Mouse (Mus musculus) liver, embryonic 14.5 days (tissue): ENCODE data around the gene Cfap99. TPM values are rescaled to one million over a fixed set of nuclear protein-coding genes. Genes with fewer than 3 reads are reported as not detected.

Source experiments
- ATAC-seq: fragments of 200-750 bp; cut with Nextera tagmentation; 2 replicates; pipeline ENCODE4 v1.8.0; 2017; ENCODE audit warnings: moderate number of reproducible peaks, mild to moderate bottlenecking, moderate library complexity; ENCODE audit not compliant: insufficient read depth
- DNase-seq, 3 experiments: peaks; one replicate each; pipeline ENCODE4 v3.0.0-alpha.2; 2012 to 2013; ENCODE audit warnings: low read depth in 3 of 3, low spot score in 3 of 3
- H3K27ac ChIP-seq: fragments of 300-500 bp; sonication (generic); 2 replicates; pipeline ENCODE4 v1.5.1; 2014; ENCODE audit warnings: moderate library complexity, mild to moderate bottlenecking, control low read depth, inconsistent platforms
- H3K27me3 ChIP-seq: fragments of 300-500 bp; sonication (generic); 2 replicates; pipeline ENCODE4 v1.6.1; 2014; ENCODE audit warnings: mild to moderate bottlenecking, low read length, moderate library complexity; ENCODE audit not compliant: control insufficient read depth, insufficient read depth
- H3K36me3 ChIP-seq: fragments of 300-500 bp; sonication (generic); replicated peaks from 2 replicates; pipeline ENCODE4 v1.6.1; 2014; ENCODE audit warnings: low read depth; ENCODE audit not compliant: control insufficient read depth, insufficient read depth
- H3K4me1 ChIP-seq, 2 experiments: fragments of 200-500 bp in 1 of 2; fragments of 300-500 bp in 1 of 2; sonication (generic) in 1 of 2; replicated peaks; 2 replicates each; pipeline ENCODE4 v1.6.1; 2012 to 2014; ENCODE audit warnings: antibody characterized with exemption in 1 of 2, inconsistent platforms in 1 of 2, low read length in 1 of 2; ENCODE audit not compliant: control insufficient read depth in 2 of 2, insufficient read depth in 2 of 2
- H3K4me2 ChIP-seq: fragments of 300-500 bp; sonication (generic); 2 replicates; pipeline ENCODE4 v1.6.1; 2014; ENCODE audit warnings: low read depth, mild to moderate bottlenecking, control low read depth, moderate library complexity
- H3K4me3 ChIP-seq, 2 experiments: fragments of 200-500 bp in 1 of 2; fragments of 300-500 bp in 1 of 2; sonication (generic) in 1 of 2; 2 replicates each; pipeline ENCODE4 v1.5.1; 2012 to 2014; ENCODE audit warnings: low read depth in 2 of 2, low read length in 2 of 2, mild to moderate bottlenecking in 2 of 2, control low read depth in 1 of 2, inconsistent platforms in 1 of 2, moderate library complexity in 1 of 2; ENCODE audit not compliant: insufficient read depth in 1 of 2
- H3K9ac ChIP-seq: fragments of 300-500 bp; sonication (generic); replicated peaks from 2 replicates; pipeline ENCODE4 v1.6.1; 2014; ENCODE audit warnings: mild to moderate bottlenecking, control low read depth, moderate library complexity
- H3K9me3 ChIP-seq: fragments of 300-500 bp; sonication (generic); 2 replicates; pipeline ENCODE4 v1.6.1; 2016; ENCODE audit warnings: low read length, mixed read lengths; ENCODE audit not compliant: control insufficient read depth
- CTCF ChIP-seq: IDR thresholded peaks from 2 replicates; pipeline ENCODE4 v1.5.1; 2016; ENCODE audit warnings: antibody characterized with exemption, low read depth, control low read depth
- EP300 ChIP-seq: IDR thresholded peaks from 2 replicates; pipeline ENCODE4 v1.6.1; 2016; ENCODE audit warnings: antibody characterized with exemption, low read depth
- WGBS: fragments of 180-500 bp; shearing (Covaris S2); extraction: QIAGEN DNeasy Blood & Tissue Kit; methylation state at CpG from one replicate; pipeline ENCODE4 v1.1.7; 2014; ENCODE audit not compliant: insufficient replicate concordance; 5-methylcytosine and 5-hydroxymethylcytosine counted together
- polyA plus RNA-seq, 2 experiments: library from polyadenylated mRNA; depleted of rRNA in 1 of 2; stranded (reverse) in 1 of 2; unstranded in 1 of 2; fragments of >200 nt; fragmentation: Nextera tagmentation in 1 of 2; extraction: Ambion mirVana in 1 of 2; gene quantifications; 2 replicates each; pipeline versions ENCODE4 v1.2.1 to v1.2.3; 2012 to 2014

The Cfap99 gene
- polyA plus RNA-seq, 2 experiments: not detected

DNA sequence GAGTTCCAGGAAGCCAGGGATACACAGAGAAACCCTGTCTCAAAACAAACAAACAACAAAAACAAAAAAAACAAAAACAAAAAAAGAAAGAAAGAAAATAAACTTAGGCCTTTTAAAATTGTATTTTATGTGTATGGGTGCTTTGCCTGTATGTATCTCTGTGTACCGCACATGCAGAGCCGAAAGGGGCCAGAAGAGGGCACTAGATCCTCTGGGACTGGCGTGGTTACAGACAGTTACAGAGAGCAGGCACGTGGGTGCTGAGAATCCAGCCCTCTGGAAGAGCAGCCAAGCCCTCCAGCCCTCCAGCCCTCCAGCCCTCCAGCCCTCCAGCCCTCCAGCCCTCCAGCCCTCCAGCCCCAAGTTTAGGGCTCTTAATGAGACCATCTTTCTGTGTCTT is 16.7 kb upstream of the Cfap99 start:
- Histone ChIP-seq H3K4me2 (no peak overlapping the region), H3K36me3 (no peaks in the 10 kb centered on the region), H3K9me3 (no peaks in the 10 kb centered on the region), H3K4me3 (no peak overlapping the region), H3K27ac (no peak overlapping the region), H3K27me3 (no peaks in the 10 kb centered on the region), H3K4me1 (peaks cover 0 to 14% of the 10 kb centered on the region in 2 experiments; a peak in 2 of 4 replicates), H3K9ac (no peak overlapping the region)
- TF ChIP-seq CTCF (peak; percentile 79), EP300 (no peak)
- DNase-seq (peak; percentile 11 to 22 (median 20)), ATAC-seq (no peak)
- whole genome bisulfite sequencing: 27% methylated on average over 4 of the region's 4 CpGs

DNA sequence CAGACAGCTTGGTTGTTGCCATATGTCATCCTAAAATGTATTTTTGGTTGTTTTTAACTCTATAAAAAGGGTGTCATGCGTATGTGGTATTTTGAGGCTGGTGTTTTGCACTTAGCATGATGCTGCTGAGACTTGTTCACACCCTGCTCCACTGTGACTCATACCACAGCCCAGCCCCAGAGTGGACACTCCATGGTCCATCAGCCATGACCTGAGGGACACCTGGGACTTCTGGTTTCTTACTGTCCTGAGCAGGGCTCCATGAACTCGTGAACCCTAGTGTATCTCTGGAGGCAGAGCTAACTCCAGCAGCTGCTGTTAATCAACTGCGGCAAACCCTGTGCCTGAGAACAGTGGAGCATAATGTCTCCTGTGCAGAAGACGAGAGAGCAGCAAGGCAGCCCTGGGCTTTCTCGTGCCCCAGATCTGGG is 15.1 kb upstream of the Cfap99 start:
- Histone ChIP-seq H3K9ac (no peak overlapping the region), H3K4me3 (no peak overlapping the region), H3K36me3 (no peaks in the 10 kb centered on the region), H3K27me3 (no peaks in the 10 kb centered on the region), H3K4me1 (peaks cover 0 to 14% of the 10 kb centered on the region in 2 experiments; a peak in 2 of 4 replicates), H3K9me3 (no peaks in the 10 kb centered on the region), H3K4me2 (no peak overlapping the region), H3K27ac (no peak overlapping the region)
- DNase-seq (no peak), ATAC-seq (no peak)
- 70% methylated on average over 5 of the region's 5 CpGs for WGBS
- TF ChIP-seq CTCF (no peak), EP300 (no peak)

DNA sequence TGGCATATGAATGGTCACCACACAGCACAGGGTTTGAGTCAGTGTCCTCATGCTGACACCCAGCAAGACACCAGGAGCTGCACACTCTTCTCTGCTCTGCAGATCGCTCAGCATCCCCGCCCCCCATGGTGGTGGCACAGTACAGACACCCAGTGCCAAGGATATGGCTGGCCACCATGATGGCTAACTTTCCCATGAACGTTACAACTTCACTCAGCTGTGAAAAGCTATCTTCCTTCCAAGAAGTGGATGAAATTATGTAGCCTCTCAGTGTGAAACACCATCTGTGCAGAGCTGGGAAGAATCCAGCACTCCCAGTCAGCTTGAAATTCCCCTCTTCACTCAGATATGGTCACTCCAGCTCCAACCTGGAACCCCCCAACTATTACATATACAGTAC is 14.1 kb upstream of the Cfap99 start:
- H3K4me2 ChIP-seq: no peak overlapping the region
- no peak overlapping the region for H3K4me3 ChIP-seq
- no peaks in the 10 kb centered on the region for H3K27me3 ChIP-seq
- no peaks in the 10 kb centered on the region for H3K36me3 ChIP-seq
- peaks cover 0 to 13% of the 10 kb centered on the region in 2 experiments; a peak in 2 of 4 replicates for H3K4me1 ChIP-seq
- H3K9me3 ChIP-seq: no peaks in the 10 kb centered on the region
- ATAC-seq (no peak), DNase-seq (no peak)
- H3K9ac ChIP-seq: no peak overlapping the region
- WGBS: 71% methylated on average over 3 of the region's 3 CpGs
- H3K27ac ChIP-seq: no peak overlapping the region
- TF ChIP-seq EP300 (no peak), CTCF (no peak)

DNA sequence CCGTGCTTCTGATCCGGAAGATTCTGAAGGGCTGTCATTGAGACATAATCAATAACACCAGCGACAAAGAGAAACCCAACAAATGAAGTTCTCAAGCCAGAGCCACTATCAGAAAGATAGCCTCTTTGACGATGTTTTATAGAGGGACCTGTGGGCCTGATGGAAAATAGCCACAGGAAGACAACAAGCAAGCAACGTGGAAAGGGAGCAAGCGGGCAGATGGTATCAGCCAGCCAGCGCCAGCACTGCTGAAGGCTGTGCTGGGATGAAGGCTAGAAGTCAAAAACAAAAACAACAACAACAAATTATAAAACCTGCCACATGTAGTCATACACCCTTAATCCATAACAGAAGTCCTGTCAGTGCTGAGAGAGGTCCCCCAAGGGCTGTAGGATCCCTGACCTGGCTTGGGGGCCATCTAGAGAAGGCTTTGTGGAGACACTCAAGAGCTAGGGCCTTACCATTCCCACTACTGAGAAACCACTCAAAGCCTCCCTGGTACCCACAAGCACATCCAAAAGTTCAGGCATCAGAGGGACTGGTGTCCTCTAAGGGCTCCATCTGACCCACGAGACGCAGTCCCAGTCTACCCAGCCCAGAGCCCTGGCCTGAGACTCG is 13.6 kb upstream of the Cfap99 start:
- Histone ChIP-seq H3K9me3 (no peaks in the 10 kb centered on the region), H3K27ac (no peak overlapping the region), H3K4me2 (no peak overlapping the region), H3K9ac (no peak overlapping the region), H3K4me1 (peaks cover 0 to 8% of the 10 kb centered on the region in 2 experiments; a peak in 2 of 4 replicates), H3K36me3 (no peaks in the 10 kb centered on the region), H3K4me3 (no peak overlapping the region), H3K27me3 (no peaks in the 10 kb centered on the region)
- TF ChIP-seq EP300 (no peak), CTCF (no peak)
- DNase-seq (no peak), ATAC-seq (no peak)
- 63% methylated on average over 10 of the region's 10 CpGs for WGBS

- 65% methylated on average over 7 of the region's 7 CpGs for WGBS
- H3K27me3 ChIP-seq: no peaks in the 10 kb centered on the region
- DNase-seq: no peak
- no peaks in the 10 kb centered on the region for H3K4me1 ChIP-seq
- H3K27ac ChIP-seq: no peak overlapping the region
- H3K4me2 ChIP-seq: no peak overlapping the region
- no peaks in the 10 kb centered on the region for H3K36me3 ChIP-seq
- no peak for ATAC-seq
- TF ChIP-seq EP300: no peak
- no peak overlapping the region for H3K4me3 ChIP-seq
- H3K9me3 ChIP-seq: no peaks in the 10 kb centered on the region
- no peak overlapping the region for H3K9ac ChIP-seq
Measured at GRCm38 (mm10) chr5:34276191-34276590, 12.2 kb upstream of the Cfap99 start.
